Mouse (Mus musculus): Measurements from ENCODE around the gene Slmap. TPM values are rescaled to one million over a fixed set of nuclear protein-coding genes. Genes with fewer than 3 reads are reported as not detected.
"Not testable (repeated sequence)": the region's sequence is repeated elsewhere in the genome, so short reads cannot be mapped to it uniquely, and the experiment has no call there.

Slmap gene
- total RNA-seq, 2 experiments from 2014 or later = 72.0 to 92.7 TPM

GRCm38 (mm10) chr14:26391866-26392265 is 142.9 kb downstream of the Slmap start:
- DNase-seq = no peak

GRCm38 (mm10) chr14:26388961-26389360 is 145.8 kb downstream of the Slmap start:
- not testable (repeated sequence) for DNase-seq

GRCm38 (mm10) chr14:26386999-26387398 is 147.7 kb downstream of the Slmap start:
- not testable (repeated sequence) for DNase-seq

GRCm38 (mm10) chr14:26385659-26386058 is 149.1 kb downstream of the Slmap start:
- not testable (repeated sequence) for DNase-seq

GRCm38 (mm10) chr14:26379071-26379470 is 155.7 kb downstream of the Slmap start:
- no peak for DNase-seq

GRCm38 (mm10) chr14:26376652-26377051 is 158.1 kb downstream of the Slmap start:
- no peak for DNase-seq

Other genes with a start within 250 kb of the Slmap start
- gene Dennd6a, start 38.9 kb upstream of the Slmap start, total RNA-seq (2021) = 1 to 10 TPM; 8.0 to 8.2 TPM
- 10 to 100 TPM; 35.0 to 39.6 TPM for gene Arf4, start 103.1 kb upstream of the Slmap start, total RNA-seq (2021)
- gene Pde12, start 135.0 kb upstream of the Slmap start, total RNA-seq (2021) = 1 to 10 TPM; 2.9 to 3.1 TPM
- gene Dnah12, start 158.3 kb upstream of the Slmap start, total RNA-seq (2021) = not detected

Data from gastrocnemius, postnatal 25 days (tissue).